Mouse (Mus musculus) MEL (cell line): ENCODE measurements around the gene Fam129a. TPM values are rescaled to one million over a fixed set of nuclear protein-coding genes. Genes with fewer than 3 reads are reported as not detected.

ENCODE experiments used
- DNase-seq: peaks from one replicate; pipeline ENCODE4 v3.0.0; 2011; ENCODE audit warnings: low read depth, low spot score
- H3K27ac ChIP-seq: 2 replicates; pipeline ENCODE4 v1.5.1; 2012; ENCODE audit warnings: low read depth, mild to moderate bottlenecking, control low read depth, low read length, moderate library complexity; ENCODE audit not compliant: control insufficient read depth
- H3K27me3 ChIP-seq, 2 experiments: fragments of 150-350 bp in 1 of 2; sonication (generic) in 1 of 2; 2 replicates each; pipeline ENCODE4 v1.6.1; 2012; ENCODE audit warnings: low read length in 2 of 2, mild to moderate bottlenecking in 2 of 2, improper control_type of control experiment in 1 of 2, moderate library complexity in 1 of 2; ENCODE audit not compliant: insufficient read depth in 2 of 2, control insufficient read depth in 1 of 2
- H3K36me3 ChIP-seq, 2 experiments: 2 replicates each; pipeline ENCODE4 v1.6.1; 2012 to 2014; ENCODE audit warnings: low read length in 2 of 2, improper control_type of control experiment in 1 of 2, inconsistent platforms in 1 of 2, mild to moderate bottlenecking in 1 of 2; ENCODE audit not compliant: insufficient read depth in 2 of 2, control insufficient read depth in 1 of 2
- H3K4me1 ChIP-seq, 2 experiments: fragments of 150-350 bp in 1 of 2; sonication (generic) in 1 of 2; 2 replicates each; pipeline ENCODE4 v1.6.1; 2012; ENCODE audit warnings: low read length in 2 of 2, improper control_type of control experiment in 1 of 2, mild to moderate bottlenecking in 1 of 2; ENCODE audit not compliant: insufficient read depth in 2 of 2, control insufficient read depth in 1 of 2
- H3K4me3 ChIP-seq, 2 experiments: fragments of 150-350 bp in 1 of 2; sonication (generic) in 1 of 2; 2 replicates each; pipeline ENCODE4 v1.5.1; 2012; ENCODE audit warnings: low read depth in 2 of 2, low read length in 2 of 2, mild to moderate bottlenecking in 2 of 2, moderate library complexity in 2 of 2, control low read depth in 1 of 2, improper control_type of control experiment in 1 of 2; ENCODE audit not compliant: control insufficient read depth in 1 of 2, insufficient read depth in 1 of 2
- H3K79me2 ChIP-seq: 2 replicates; pipeline ENCODE4 v1.6.1; 2012; ENCODE audit warnings: mild to moderate bottlenecking, low read length, moderate library complexity; ENCODE audit not compliant: control insufficient read depth, poor library complexity, insufficient read depth
- H3K9ac ChIP-seq: 2 replicates; pipeline ENCODE4 v1.6.1; 2012; ENCODE audit warnings: low read depth, mild to moderate bottlenecking, control low read depth, low read length, moderate library complexity; ENCODE audit not compliant: control insufficient read depth, poor library complexity, severe bottlenecking
- H3K9me3 ChIP-seq: fragments of 150-350 bp; sonication (generic); replicated peaks from 2 replicates; pipeline ENCODE4 v1.6.1; 2012; ENCODE audit warnings: mild to moderate bottlenecking, low read length, improper control_type of control experiment, moderate library complexity; ENCODE audit not compliant: insufficient read depth
- BHLHE40 ChIP-seq: IDR thresholded peaks from 2 replicates; pipeline ENCODE4 v1.6.1; 2012; ENCODE audit warnings: low read depth, mild to moderate bottlenecking, inconsistent platforms, low read length, improper control_type of control experiment, borderline replicate concordance
- CHD1 ChIP-seq: IDR thresholded peaks from 2 replicates; pipeline ENCODE4 v1.6.1; 2012; ENCODE audit warnings: low read depth, mild to moderate bottlenecking, inconsistent platforms, low read length, improper control_type of control experiment
- CHD2 ChIP-seq: IDR thresholded peaks from 2 replicates; pipeline ENCODE4 v1.6.1; 2011; ENCODE audit warnings: low read length, improper control_type of control experiment
- E2F4 ChIP-seq: IDR thresholded peaks from 2 replicates; pipeline ENCODE4 v1.6.1; 2011; ENCODE audit warnings: low read depth, low read length, improper control_type of control experiment, borderline replicate concordance
- ETS1 ChIP-seq: IDR thresholded peaks from 2 replicates; pipeline ENCODE4 v1.6.1; 2012; ENCODE audit warnings: low read depth, mild to moderate bottlenecking, inconsistent platforms, low read length, improper control_type of control experiment, moderate library complexity
- JUND ChIP-seq: IDR thresholded peaks from 2 replicates; pipeline ENCODE4 v1.6.1; 2011; ENCODE audit warnings: low read depth, mild to moderate bottlenecking, improper control_type of control experiment, low read length
- MYB ChIP-seq: IDR thresholded peaks from 2 replicates; pipeline ENCODE4 v1.6.1; 2011; ENCODE audit warnings: mild to moderate bottlenecking, low read depth, low read length, improper control_type of control experiment
- MYC ChIP-seq: IDR thresholded peaks from 2 replicates; pipeline ENCODE4 v1.6.1; 2011; ENCODE audit warnings: low read depth, mild to moderate bottlenecking, low read length, improper control_type of control experiment, moderate library complexity
- NELFE ChIP-seq: IDR thresholded peaks from 2 replicates; pipeline ENCODE4 v1.6.1; 2011; ENCODE audit warnings: low read depth, low read length, improper control_type of control experiment
- POLR2A ChIP-seq, 2 experiments: IDR thresholded peaks; 2 replicates each; pipeline ENCODE4 v1.6.1; 2011 to 2012; ENCODE audit warnings: low read length in 2 of 2, mild to moderate bottlenecking in 2 of 2, control low read depth in 1 of 2, improper control_type of control experiment in 1 of 2, low read depth in 1 of 2, moderate library complexity in 1 of 2; ENCODE audit not compliant: control insufficient read depth in 1 of 2, insufficient read depth in 1 of 2, poor library complexity in 1 of 2
- POLR2AphosphoS2 ChIP-seq: IDR thresholded peaks from 2 replicates; pipeline ENCODE4 v1.6.1; 2011; ENCODE audit warnings: low read length, improper control_type of control experiment
- SMC3 ChIP-seq: IDR thresholded peaks from 2 replicates; pipeline ENCODE4 v1.6.1; 2011; ENCODE audit warnings: low read depth, low read length, improper control_type of control experiment
- TBP ChIP-seq: IDR thresholded peaks from 2 replicates; pipeline ENCODE4 v1.8.0; 2011; ENCODE audit warnings: low read depth, low read length, improper control_type of control experiment
- UBTF ChIP-seq: IDR thresholded peaks from 2 replicates; pipeline ENCODE4 v1.6.1; 2012; ENCODE audit warnings: low read depth, mild to moderate bottlenecking, inconsistent platforms, low read length, improper control_type of control experiment, moderate library complexity, borderline replicate concordance; ENCODE audit not compliant: insufficient read depth
- ZC3H11A ChIP-seq: IDR thresholded peaks from 2 replicates; pipeline ENCODE4 v1.6.1; 2012; ENCODE audit warnings: low read depth, mild to moderate bottlenecking, inconsistent platforms, low read length, improper control_type of control experiment
- ZKSCAN1 ChIP-seq: IDR thresholded peaks from 2 replicates; pipeline ENCODE4 v1.6.1; 2012; ENCODE audit warnings: low read depth, mild to moderate bottlenecking, inconsistent platforms, low read length, improper control_type of control experiment, moderate library complexity
- ZNF384 ChIP-seq: IDR thresholded peaks from 2 replicates; pipeline ENCODE4 v1.6.1; 2012; ENCODE audit warnings: low read depth, mild to moderate bottlenecking, inconsistent platforms, low read length, improper control_type of control experiment
- polyA plus RNA-seq, 2 experiments: library from polyadenylated mRNA; stranded (reverse) in 1 of 2; unstranded in 1 of 2; fragments of >175 nt in 1 of 2; fragments of >200 nt in 1 of 2; gene quantifications; 2 replicates each; pipeline versions ENCODE4 v1.2.1 to v1.2.4; 2012; ENCODE audit warnings: low replicate concordance in 2 of 2, low read depth in 1 of 2; ENCODE audit not compliant: insufficient read length in 2 of 2, insufficient read depth in 1 of 2, missing spikeins in 1 of 2
- total RNA-seq: library from RNA; depleted of rRNA; stranded (reverse); fragments of 300-350 nt; gene quantifications from 2 replicates; pipeline ENCODE4 v1.2.3, GENCODE M21; 2012

Fam129a gene
- total and polyA plus RNA-seq, 3 experiments = 3.1 to 67.5 (median 8.8) TPM

DNA sequence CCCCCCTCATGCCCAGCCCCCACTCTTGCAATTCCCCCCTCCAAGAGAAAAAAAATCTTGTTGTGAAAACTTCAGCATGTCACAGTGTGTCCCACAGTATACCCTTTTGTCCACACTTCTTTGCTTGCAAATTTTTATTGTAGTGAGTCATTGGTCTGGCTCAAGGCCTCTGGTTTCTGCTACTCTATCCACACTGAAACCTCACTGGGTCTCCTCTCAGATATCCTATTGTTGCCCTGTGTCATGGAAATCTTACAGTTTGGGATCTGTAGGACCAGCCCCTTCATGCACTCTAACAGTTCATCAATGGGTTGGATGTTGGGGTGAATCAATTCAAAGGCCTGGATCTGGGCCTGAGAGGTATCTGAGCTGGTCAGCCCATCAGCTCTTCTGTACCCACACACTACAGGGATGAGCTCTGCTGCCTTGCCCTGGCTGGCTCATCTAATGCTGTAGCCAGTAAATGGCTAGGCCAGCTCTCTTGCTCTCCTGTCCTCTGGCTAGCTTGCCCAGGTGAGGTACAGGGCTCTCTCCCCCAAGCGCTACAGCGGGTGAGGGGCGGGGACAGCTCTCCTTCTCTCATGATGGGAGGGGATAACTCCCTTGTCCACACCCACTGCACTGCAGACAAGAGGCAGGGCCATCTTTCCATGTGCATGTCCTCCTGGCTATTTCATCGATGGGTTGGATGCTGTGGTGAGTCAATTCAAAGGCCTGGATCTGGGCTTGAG, 109.1 kb downstream of the Fam129a start:
- TF ChIP-seq TBP (no peak), BHLHE40 (no peak), ZNF384 (no peak), NELFE (no peak), MYB (no peak), ZKSCAN1 (no peak), CHD1 (no peak), MYC (no peak), ETS1 (no peak), UBTF (no peak)
- no peak overlapping the region for H3K9ac ChIP-seq
- H3K4me3 ChIP-seq = no peak overlapping the region
- no peak overlapping the region for H3K27ac ChIP-seq
- no peaks in the 10 kb centered on the region for H3K27me3 ChIP-seq
- peaks cover 3 to 10% of the 10 kb centered on the region in 2 experiments; a peak in 3 of 4 replicates for H3K4me1 ChIP-seq
- no peaks in the 10 kb centered on the region for H3K79me2 ChIP-seq
- H3K9me3 ChIP-seq = no peaks in the 10 kb centered on the region
- H3K36me3 ChIP-seq = peaks cover 0 to 13% of the 10 kb centered on the region in 2 experiments; a peak in 2 of 4 replicates
- DNase-seq = no peak

DNA sequence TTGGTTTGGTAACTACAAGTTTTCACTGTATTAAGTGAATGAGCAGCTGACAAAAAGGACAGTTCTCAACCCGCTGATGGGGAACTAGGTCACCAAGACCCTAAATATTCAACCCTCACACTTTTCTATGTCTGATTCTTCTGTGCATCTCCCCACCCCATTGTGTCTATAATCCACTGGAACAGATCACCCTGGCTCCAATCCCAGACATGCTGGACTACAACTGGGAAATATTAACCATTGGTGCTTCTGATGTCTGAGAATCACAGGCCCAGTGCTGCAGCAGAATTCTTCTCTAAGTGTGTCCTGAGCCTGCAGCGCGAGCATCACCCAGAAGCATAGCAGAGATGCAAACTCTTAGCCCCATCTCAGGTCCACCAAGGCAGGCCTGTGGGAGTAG, 110.0 kb downstream of the Fam129a start:
- H3K4me1 ChIP-seq = peaks cover 3 to 8% of the 10 kb centered on the region in 2 experiments; a peak in 2 of 4 replicates
- no peak overlapping the region for H3K9ac ChIP-seq
- H3K36me3 ChIP-seq = peaks cover 0 to 13% of the 10 kb centered on the region in 2 experiments; a peak in 2 of 4 replicates
- no peak overlapping the region for H3K27ac ChIP-seq
- no peaks in the 10 kb centered on the region for H3K79me2 ChIP-seq
- H3K9me3 ChIP-seq = no peaks in the 10 kb centered on the region
- no peak for DNase-seq
- H3K27me3 ChIP-seq = no peaks in the 10 kb centered on the region
- no peak for TF ChIP-seq SMC3
- no peak for TF ChIP-seq NELFE
- no peak for TF ChIP-seq CHD2
- TF ChIP-seq POLR2A (IDR thresholded peaks at IDR 0.05; ENCODE audit: control insufficient read depth in 1 of 2, insufficient read depth in 1 of 2, low read depth in 1 of 2, low read length in 2 of 2, poor library complexity in 1 of 2) = no peak
- no peak for TF ChIP-seq ZC3H11A
- no peak for TF ChIP-seq JUND
- no peak for TF ChIP-seq E2F4
- TF ChIP-seq POLR2AphosphoS2 = no peak
- no peak overlapping the region for H3K4me3 ChIP-seq
